Mouse (Mus musculus): ENCODE measurements around the gene Prok1. TPM values are rescaled to one million over a fixed set of nuclear protein-coding genes. Genes with fewer than 3 reads are reported as not detected.

Prok1 gene
- polyA plus RNA-seq, 1 experiment from 2014 or later = not detected

- Histone ChIP-seq H3K4me1 (ENCODE audit: control insufficient read depth in 2 of 2, insufficient read depth in 2 of 2, low read length in 2 of 2) (no peaks in the 10 kb centered on the region), H3K27ac (replicated peaks in 1 of 2; ENCODE audit: control insufficient read depth in 1 of 2, insufficient read depth in 1 of 2, low read depth in 2 of 2, low read length in 2 of 2) (no peak overlapping the region), H3K27me3 (ENCODE audit: control insufficient read depth, insufficient read depth, low read length) (no peaks in the 10 kb centered on the region), H3K4me2 (ENCODE audit: low read length) (no peak overlapping the region), H3K9ac (ENCODE audit: low read length) (no peak overlapping the region), H3K4me3 (ENCODE audit: control insufficient read depth in 1 of 2, insufficient read depth in 1 of 2, low read depth in 1 of 2, low read length in 2 of 2) (no peak overlapping the region), H3K9me3 (ENCODE audit: control insufficient read depth, low read length) (no peaks in the 10 kb centered on the region), H3K36me3 (ENCODE audit: control insufficient read depth, insufficient read depth, low read length) (no peaks in the 10 kb centered on the region)
- 48% methylated on average over 4 of the region's 4 CpGs for WGBS
- ATAC-seq (ENCODE audit: insufficient number of reproducible peaks, insufficient read depth, low FRiP score, low read depth) = no peak
Measured at GRCm38 (mm10) chr3:107206490-107207150, 32.9 kb downstream of the Prok1 start.

DNA sequence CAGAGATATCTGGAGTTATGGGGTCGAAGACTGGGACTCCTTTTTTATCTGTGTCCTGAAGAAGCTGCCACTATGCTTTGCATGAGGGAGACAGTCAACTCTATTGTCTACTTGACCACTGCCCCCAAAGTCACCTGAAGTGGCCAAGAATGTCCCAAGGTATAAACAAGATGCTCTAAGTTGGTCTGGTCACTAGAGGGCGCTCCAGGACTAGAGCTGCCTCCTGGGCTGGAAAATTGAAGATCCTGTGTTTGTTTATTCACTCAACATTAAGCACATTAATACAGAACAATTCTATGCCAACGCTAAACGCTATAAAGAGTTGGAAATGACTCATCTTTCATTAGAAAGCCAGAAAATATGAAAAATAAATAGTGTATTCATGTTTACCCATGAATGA lies 33.5 kb downstream of the Prok1 start:
- no peak overlapping the region for H3K9ac ChIP-seq (ENCODE audit: low read length)

GRCm38 (mm10) chr3:107205170-107205569 lies 34.3 kb downstream of the Prok1 start:
- H3K4me3 ChIP-seq (ENCODE audit: control insufficient read depth in 1 of 2, insufficient read depth in 1 of 2, low read depth in 1 of 2, low read length in 2 of 2) = no peak overlapping the region
- no peak overlapping the region for H3K27ac ChIP-seq (replicated peaks in 1 of 2; ENCODE audit: control insufficient read depth in 1 of 2, insufficient read depth in 1 of 2, low read depth in 2 of 2, low read length in 2 of 2)
- no peaks in the 10 kb centered on the region for H3K36me3 ChIP-seq (ENCODE audit: control insufficient read depth, insufficient read depth, low read length)
- no peak for ATAC-seq (ENCODE audit: insufficient number of reproducible peaks, insufficient read depth, low FRiP score, low read depth)
- H3K9ac ChIP-seq (ENCODE audit: low read length) = no peak overlapping the region
- 0 out of 2 replicates have a peak, but pooled peaks cover 3% of the 10 kb centered on the region for H3K9me3 ChIP-seq (ENCODE audit: control insufficient read depth, low read length)
- no peaks in the 10 kb centered on the region for H3K4me1 ChIP-seq (ENCODE audit: control insufficient read depth in 2 of 2, insufficient read depth in 2 of 2, low read length in 2 of 2)
- H3K27me3 ChIP-seq (ENCODE audit: control insufficient read depth, insufficient read depth, low read length) = no peaks in the 10 kb centered on the region
- H3K4me2 ChIP-seq (ENCODE audit: low read length) = no peak overlapping the region

More for the DNA sequence above, 33.5 kb downstream of the Prok1 start:
- no peak overlapping the region for H3K4me2 ChIP-seq (ENCODE audit: low read length)
- ATAC-seq (ENCODE audit: insufficient number of reproducible peaks, insufficient read depth, low FRiP score, low read depth) = no peak
- no peaks in the 10 kb centered on the region for H3K27me3 ChIP-seq (ENCODE audit: control insufficient read depth, insufficient read depth, low read length)
- no peaks in the 10 kb centered on the region for H3K9me3 ChIP-seq (ENCODE audit: control insufficient read depth, low read length)
- H3K36me3 ChIP-seq (ENCODE audit: control insufficient read depth, insufficient read depth, low read length) = no peaks in the 10 kb centered on the region
- WGBS = 9% methylated on average over 4 of the region's 4 CpGs
- H3K4me1 ChIP-seq (ENCODE audit: control insufficient read depth in 2 of 2, insufficient read depth in 2 of 2, low read length in 2 of 2) = no peaks in the 10 kb centered on the region
- H3K4me3 ChIP-seq (ENCODE audit: control insufficient read depth in 1 of 2, insufficient read depth in 1 of 2, low read depth in 1 of 2, low read length in 2 of 2) = no peak overlapping the region
- H3K27ac ChIP-seq (replicated peaks in 1 of 2; ENCODE audit: control insufficient read depth in 1 of 2, insufficient read depth in 1 of 2, low read depth in 2 of 2, low read length in 2 of 2) = no peak overlapping the region

DNA sequence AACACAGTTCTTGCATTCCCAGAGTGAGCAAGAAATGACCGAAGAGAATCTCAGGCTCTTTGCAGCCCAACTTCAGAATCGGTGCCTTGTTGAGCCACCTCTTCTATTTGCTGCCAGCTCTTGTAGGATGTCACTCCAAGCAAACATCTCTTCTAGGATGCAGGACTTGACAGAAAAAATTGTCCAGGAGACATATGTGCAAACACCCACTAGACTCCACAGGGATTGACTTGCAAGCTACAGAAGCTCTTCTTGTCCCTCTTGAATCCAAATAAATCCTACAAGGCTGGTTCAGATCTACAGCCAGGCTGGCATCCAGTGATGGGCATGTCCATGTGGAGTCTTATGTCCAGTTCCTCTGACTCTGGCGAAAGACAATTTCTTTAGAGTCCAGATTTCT lies 35.1 kb downstream of the Prok1 start:
- H3K27ac ChIP-seq (replicated peaks in 1 of 2; ENCODE audit: control insufficient read depth in 1 of 2, insufficient read depth in 1 of 2, low read depth in 2 of 2, low read length in 2 of 2) = no peak overlapping the region
- no peak overlapping the region for H3K4me3 ChIP-seq (ENCODE audit: control insufficient read depth in 1 of 2, insufficient read depth in 1 of 2, low read depth in 1 of 2, low read length in 2 of 2)
- H3K9ac ChIP-seq (ENCODE audit: low read length) = no peak overlapping the region
- no peaks in the 10 kb centered on the region for H3K4me1 ChIP-seq (ENCODE audit: control insufficient read depth in 2 of 2, insufficient read depth in 2 of 2, low read length in 2 of 2)
- H3K36me3 ChIP-seq (ENCODE audit: control insufficient read depth, insufficient read depth, low read length) = no peaks in the 10 kb centered on the region
- ATAC-seq (ENCODE audit: insufficient number of reproducible peaks, insufficient read depth, low FRiP score, low read depth) = no peak
- H3K27me3 ChIP-seq (ENCODE audit: control insufficient read depth, insufficient read depth, low read length) = no peaks in the 10 kb centered on the region; the same call in 1 of the 2 replicates
- 71% methylated on average over 3 of the region's 3 CpGs for WGBS
- no peak overlapping the region for H3K4me2 ChIP-seq (ENCODE audit: low read length)
- H3K9me3 ChIP-seq (ENCODE audit: control insufficient read depth, low read length) = 0 out of 2 replicates have a peak, but pooled peaks cover 3% of the 10 kb centered on the region

- 43% methylated on average over 9 of the region's 9 CpGs for WGBS
- Histone ChIP-seq H3K27ac (replicated peaks in 1 of 2; ENCODE audit: control insufficient read depth in 1 of 2, insufficient read depth in 1 of 2, low read depth in 2 of 2, low read length in 2 of 2) (no peak overlapping the region), H3K9ac (ENCODE audit: low read length) (no peak overlapping the region), H3K4me2 (ENCODE audit: low read length) (no peak overlapping the region), H3K36me3 (ENCODE audit: control insufficient read depth, insufficient read depth, low read length) (no peaks in the 10 kb centered on the region), H3K4me3 (ENCODE audit: control insufficient read depth in 1 of 2, insufficient read depth in 1 of 2, low read depth in 1 of 2, low read length in 2 of 2) (no peak overlapping the region), H3K4me1 (ENCODE audit: control insufficient read depth in 2 of 2, insufficient read depth in 2 of 2, low read length in 2 of 2) (no peaks in the 10 kb centered on the region), H3K9me3 (ENCODE audit: control insufficient read depth, low read length) (0 out of 2 replicates have a peak, but pooled peaks cover 3% of the 10 kb centered on the region), H3K27me3 (ENCODE audit: control insufficient read depth, insufficient read depth, low read length) (no peaks in the 10 kb centered on the region; the same call in 1 of the 2 replicates)
- no peak for ATAC-seq (ENCODE audit: insufficient number of reproducible peaks, insufficient read depth, low FRiP score, low read depth)
Measured at GRCm38 (mm10) chr3:107201310-107202180, 38.0 kb downstream of the Prok1 start.

- no peak for ATAC-seq (ENCODE audit: insufficient number of reproducible peaks, insufficient read depth, low FRiP score, low read depth)
- 25% methylated on average over 6 of the region's 6 CpGs for WGBS
- Histone ChIP-seq H3K27ac (replicated peaks in 1 of 2; ENCODE audit: control insufficient read depth in 1 of 2, insufficient read depth in 1 of 2, low read depth in 2 of 2, low read length in 2 of 2) (no peak overlapping the region), H3K4me2 (ENCODE audit: low read length) (no peak overlapping the region), H3K9me3 (ENCODE audit: control insufficient read depth, low read length) (no peaks in the 10 kb centered on the region), H3K9ac (ENCODE audit: low read length) (no peak overlapping the region), H3K4me1 (ENCODE audit: control insufficient read depth in 2 of 2, insufficient read depth in 2 of 2, low read length in 2 of 2) (no peaks in the 10 kb centered on the region), H3K4me3 (ENCODE audit: control insufficient read depth in 1 of 2, insufficient read depth in 1 of 2, low read depth in 1 of 2, low read length in 2 of 2) (no peak overlapping the region), H3K27me3 (ENCODE audit: control insufficient read depth, insufficient read depth, low read length) (peaks cover 5% of the 10 kb centered on the region; the same call in 1 of the 2 replicates), H3K36me3 (ENCODE audit: control insufficient read depth, insufficient read depth, low read length) (no peaks in the 10 kb centered on the region)
Measured at GRCm38 (mm10) chr3:107188226-107188899, 51.1 kb downstream of the Prok1 start.

DNA sequence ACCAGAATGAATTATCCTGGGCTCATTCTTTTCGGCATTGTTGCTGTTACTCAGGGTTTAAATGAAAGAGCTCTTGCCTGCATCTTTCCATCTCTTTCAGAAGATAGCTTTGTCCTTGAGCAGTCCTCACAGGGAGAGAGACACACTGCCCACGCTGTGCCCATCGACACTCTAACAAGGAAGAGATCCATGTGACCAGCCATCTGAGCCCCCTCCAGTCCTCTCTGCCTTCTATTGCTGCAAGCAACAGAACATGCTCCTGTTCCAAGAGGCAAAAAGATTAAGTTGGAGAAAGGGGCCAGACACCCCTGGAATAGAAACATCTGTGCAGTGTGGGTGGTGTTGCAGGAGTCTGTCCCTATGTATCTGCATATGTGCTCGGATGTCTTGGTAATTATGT lies 52.5 kb downstream of the Prok1 start:
- Histone ChIP-seq H3K4me1 (ENCODE audit: control insufficient read depth in 2 of 2, insufficient read depth in 2 of 2, low read length in 2 of 2) (no peaks in the 10 kb centered on the region), H3K4me3 (ENCODE audit: control insufficient read depth in 1 of 2, insufficient read depth in 1 of 2, low read depth in 1 of 2, low read length in 2 of 2) (no peak overlapping the region), H3K4me2 (ENCODE audit: low read length) (no peak overlapping the region), H3K9ac (ENCODE audit: low read length) (no peak overlapping the region), H3K36me3 (ENCODE audit: control insufficient read depth, insufficient read depth, low read length) (no peaks in the 10 kb centered on the region), H3K27me3 (ENCODE audit: control insufficient read depth, insufficient read depth, low read length) (peaks cover 5% of the 10 kb centered on the region; the same call in 1 of the 2 replicates), H3K9me3 (ENCODE audit: control insufficient read depth, low read length) (no peaks in the 10 kb centered on the region), H3K27ac (replicated peaks in 1 of 2; ENCODE audit: control insufficient read depth in 1 of 2, insufficient read depth in 1 of 2, low read depth in 2 of 2, low read length in 2 of 2) (no peak overlapping the region)
- 75% methylated on average over 4 of the region's 4 CpGs for WGBS
- no peak for ATAC-seq (ENCODE audit: insufficient number of reproducible peaks, insufficient read depth, low FRiP score, low read depth)
